Comparison of ENCODE assay signal across 21 mouse cellular contexts in genomic region chr13:46601386-46601785, GRCm38 (mm10).
"Had no signal": no experiment of that assay in that cellular context is flagged by ENCODE, and none has a peak within 500 bp of the region (broad histone marks: within the 10 kb centered on the region; RNA-seq: fewer than 3 reads in every experiment).

No protein-coding gene starts in this region.

- H3K27me3 ChIP-seq: limb, embryonic 13.5 days; liver, embryonic 12.5 days; liver, embryonic 15.5 days; neural tube, embryonic 13.5 days; stomach, embryonic 15.5 days had no signal

- DNase-seq: kidney, adult 2 months; kidney, postnatal 25 days; liver; lung, adult 2 months; lung, postnatal 14 days; lung, postnatal 4 days; retina, postnatal 1 day; right cerebral cortex, postnatal 25 days; spleen, adult 18-20 months; thymus, adult 18-20 months; thymus, postnatal 36 days had no signal

- H3K9me3 ChIP-seq: limb, embryonic 10.5 days; limb, embryonic 13.5 days; liver, embryonic 12.5 days; liver, embryonic 15.5 days; neural tube, embryonic 13.5 days; stomach, embryonic 15.5 days had no signal

- ATAC-seq: liver, embryonic 12.5 days; midbrain, embryonic 16.5 days had no signal

- H3K9ac ChIP-seq: limb, embryonic 13.5 days; liver, embryonic 12.5 days; liver, embryonic 15.5 days; neural tube, embryonic 13.5 days; stomach, embryonic 15.5 days had no signal

- H3K4me3 ChIP-seq: limb, embryonic 10.5 days; limb, embryonic 13.5 days; liver, embryonic 12.5 days; liver, embryonic 15.5 days; myocyte; neural tube, embryonic 13.5 days; stomach, embryonic 15.5 days had no signal

- H3K27ac ChIP-seq: kidney, postnatal 0 days; limb, embryonic 10.5 days; limb, embryonic 13.5 days; liver, embryonic 12.5 days; liver, embryonic 15.5 days; neural tube, embryonic 13.5 days; stomach, embryonic 15.5 days had no signal

- H3K4me1 ChIP-seq: limb, embryonic 10.5 days; limb, embryonic 13.5 days; liver, embryonic 12.5 days; liver, embryonic 15.5 days; stomach, embryonic 15.5 days had no signal

- H3K4me2 ChIP-seq: limb, embryonic 13.5 days; liver, embryonic 12.5 days; liver, embryonic 15.5 days; midbrain, embryonic 11.5 days; neural tube, embryonic 13.5 days; stomach, embryonic 15.5 days had no signal

- H3K36me3 ChIP-seq: limb, embryonic 10.5 days; limb, embryonic 13.5 days; liver, embryonic 12.5 days; liver, embryonic 15.5 days; neural tube, embryonic 13.5 days; stomach, embryonic 15.5 days had no signal
